Mouse (Mus musculus) cerebellum, postnatal 36 days (tissue): Measurements from ENCODE around the gene Lix1l.

Source experiments
- DNase-seq, 2 experiments: peaks; one replicate each; pipeline ENCODE4 v3.0.0; 2021 to 2022; ENCODE audit warnings: mixed read lengths in 2 of 2

The Lix1l gene

GRCm38 (mm10) chr3:96566661-96567450, 34.1 kb upstream of the Lix1l start:
- no peak for DNase-seq

- no peak for DNase-seq
Observed at GRCm38 (mm10) chr3:96568605-96569004, 32.3 kb upstream of the Lix1l start.

- no peak for DNase-seq
Observed at GRCm38 (mm10) chr3:96569506-96569905, 31.4 kb upstream of the Lix1l start.

GRCm38 (mm10) chr3:96569966-96570605, 30.9 kb upstream of the Lix1l start:
- DNase-seq, result no peak

GRCm38 (mm10) chr3:96570643-96571042, 30.3 kb upstream of the Lix1l start:
- no peak for DNase-seq

GRCm38 (mm10) chr3:96571336-96571735, 29.6 kb upstream of the Lix1l start:
- DNase-seq, result no peak

- no peak for DNase-seq
Observed at GRCm38 (mm10) chr3:96571896-96572698, 28.9 kb upstream of the Lix1l start.

GRCm38 (mm10) chr3:96573611-96574511, 27.1 kb upstream of the Lix1l start:
- no peak for DNase-seq

- DNase-seq, result no peak
Observed at GRCm38 (mm10) chr3:96575272-96575984, 25.5 kb upstream of the Lix1l start.

- DNase-seq, result no peak
Observed at GRCm38 (mm10) chr3:96576005-96576658, 24.8 kb upstream of the Lix1l start.

- peak; percentile 64 to 66 for DNase-seq
Observed at GRCm38 (mm10) chr3:96576690-96577541, 24.0 kb upstream of the Lix1l start, which contains the start of gene Gm16253. TSS of gene Gm16253 (plus strand) at chr3:96576984.

GRCm38 (mm10) chr3:96577566-96577965, 23.4 kb upstream of the Lix1l start:
- DNase-seq, result no peak

GRCm38 (mm10) chr3:96578561-96579238, 22.2 kb upstream of the Lix1l start:
- DNase-seq, result no peak

GRCm38 (mm10) chr3:96579239-96579750, 21.7 kb upstream of the Lix1l start:
- DNase-seq, result no peak

- DNase-seq, result peak; percentile 92
Observed at GRCm38 (mm10) chr3:96579885-96580454, 21.0 kb upstream of the Lix1l start.

- DNase-seq, result no peak
Observed at GRCm38 (mm10) chr3:96581141-96581540, 19.8 kb upstream of the Lix1l start.

- DNase-seq, result no peak
Observed at GRCm38 (mm10) chr3:96581771-96582515, 19.0 kb upstream of the Lix1l start.

- DNase-seq, result no peak
Observed at GRCm38 (mm10) chr3:96583386-96583785, 17.6 kb upstream of the Lix1l start.
